Mouse (Mus musculus) ES-E14 (cell line): ENCODE measurements around the gene Ptger4.

ENCODE experiments used
- CHD2 ChIP-seq: IDR thresholded peaks from 2 replicates; pipeline ENCODE4 v1.6.1; 2014; ENCODE audit warnings: mild to moderate bottlenecking, low read depth, low read length, inconsistent platforms
- HCFC1 ChIP-seq: IDR thresholded peaks from 2 replicates; pipeline ENCODE4 v1.6.1; 2012; ENCODE audit warnings: low read length, inconsistent platforms, borderline replicate concordance; ENCODE audit not compliant: insufficient read depth
- MAFK ChIP-seq: IDR thresholded peaks from 2 replicates; pipeline ENCODE4 v1.6.1; 2014; ENCODE audit warnings: mild to moderate bottlenecking, low read depth, low read length, inconsistent platforms; ENCODE audit not compliant: insufficient read depth
- ZC3H11A ChIP-seq: IDR thresholded peaks from 2 replicates; pipeline ENCODE4 v1.6.1; 2012; ENCODE audit warnings: low read depth, mild to moderate bottlenecking, inconsistent platforms, low read length, borderline replicate concordance
- ZNF384 ChIP-seq: IDR thresholded peaks from 2 replicates; pipeline ENCODE4 v1.6.1; 2012; ENCODE audit warnings: low read depth, low read length, inconsistent platforms

DNA sequence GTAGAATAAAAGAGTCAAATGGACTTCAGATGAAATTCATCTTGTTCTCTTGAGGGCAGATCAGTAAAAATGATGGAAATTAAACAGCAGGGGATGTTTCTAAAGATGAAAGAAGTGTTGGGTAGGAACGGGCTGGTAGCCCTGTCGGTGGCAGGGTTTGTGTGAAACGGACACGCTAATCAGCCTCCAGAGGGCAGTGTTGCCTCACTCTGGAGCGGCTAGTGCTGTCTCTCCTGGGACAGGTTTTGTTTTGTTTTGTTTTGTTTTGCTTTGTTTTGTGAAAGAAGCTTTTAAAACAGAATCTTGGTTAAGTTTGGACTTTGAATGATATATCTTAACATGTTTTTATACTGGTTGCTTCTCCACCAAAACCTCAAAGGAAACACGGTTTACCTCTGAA lies 7.4 kb downstream of the Ptger4 start:
- TF ChIP-seq ZNF384 = no peak
- TF ChIP-seq ZC3H11A = peak; percentile 97; the same call in 1 of the 2 replicates
- no peak for TF ChIP-seq MAFK
- TF ChIP-seq HCFC1 = no peak
- no peak for TF ChIP-seq CHD2
